Mouse (Mus musculus) cortical plate, adult 2 months (tissue): ENCODE data around the gene Acvrl1.

Experiments
- CTCF ChIP-seq: fragments of 200-500 bp; IDR thresholded peaks from 2 replicates; pipeline ENCODE4 v1.5.1; 2011; ENCODE audit warnings: mild to moderate bottlenecking, control low read depth, low read length; ENCODE audit not compliant: insufficient read depth; ENCODE audit errors: extremely low read depth
- POLR2A ChIP-seq: fragments of 200-500 bp; IDR thresholded peaks from 2 replicates; pipeline ENCODE4 v1.6.1; 2011; ENCODE audit warnings: mild to moderate bottlenecking, low read length, control low read depth; ENCODE audit not compliant: insufficient read depth; ENCODE audit errors: extremely low read depth

DNA sequence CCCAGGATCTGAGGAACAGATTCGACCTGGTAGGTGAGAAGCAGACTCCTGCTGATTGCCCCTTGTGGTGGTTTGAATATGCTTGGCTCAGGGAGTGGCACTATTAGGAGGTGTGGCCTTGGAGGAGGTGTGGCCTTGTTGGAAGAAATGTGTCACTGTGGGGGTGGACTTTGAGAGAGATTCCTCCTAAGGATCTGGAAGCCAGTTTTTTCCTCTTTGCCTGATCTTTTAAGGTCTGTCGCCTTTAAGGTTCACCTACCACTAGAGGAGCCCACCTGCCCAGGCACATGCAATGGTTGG is 6.1 kb upstream of the Acvrl1 start:
- no peak for TF ChIP-seq POLR2A
- no peak for TF ChIP-seq CTCF
